Mouse (Mus musculus) ES-Bruce4 (cell line): Measurements from ENCODE around the gene Btbd35f10. TPM values are rescaled to one million over a fixed set of nuclear protein-coding genes. Genes with fewer than 3 reads are reported as not detected.
"Not testable (repeated sequence)": the region's sequence is repeated elsewhere in the genome, so short reads cannot be mapped to it uniquely, and the experiment has no call there.

Source experiments
- H3K27ac ChIP-seq: 2 replicates; pipeline ENCODE4 v1.5.1; 2012; ENCODE audit warnings: low read length, inconsistent platforms; ENCODE audit not compliant: insufficient read depth
- H3K27me3 ChIP-seq: 2 replicates; pipeline ENCODE4 v1.6.1; 2012; ENCODE audit warnings: mild to moderate bottlenecking, low read length, inconsistent platforms; ENCODE audit not compliant: control insufficient read depth, poor library complexity, insufficient read depth, severe bottlenecking
- H3K36me3 ChIP-seq: 2 replicates; pipeline ENCODE4 v1.6.1; 2012; ENCODE audit warnings: inconsistent platforms, mild to moderate bottlenecking, low read length, moderate library complexity; ENCODE audit not compliant: control insufficient read depth, poor library complexity, insufficient read depth, severe bottlenecking
- H3K4me1 ChIP-seq: one replicate; pipeline ENCODE4 v1.8.1; 2011; ENCODE audit warnings: low read length; ENCODE audit not compliant: control insufficient read depth, insufficient read depth
- H3K4me3 ChIP-seq: 2 replicates; pipeline ENCODE4 v1.5.1; 2011; ENCODE audit warnings: low read depth, mild to moderate bottlenecking, low read length
- H3K9ac ChIP-seq: 2 replicates; pipeline ENCODE4 v1.6.1; 2012; ENCODE audit warnings: low read depth, mild to moderate bottlenecking, inconsistent platforms; ENCODE audit not compliant: poor library complexity, severe bottlenecking
- H3K9me3 ChIP-seq: replicated peaks from 2 replicates; pipeline ENCODE4 v1.6.1; 2012; ENCODE audit warnings: mild to moderate bottlenecking, low read length, inconsistent platforms; ENCODE audit not compliant: control insufficient read depth, poor library complexity, insufficient read depth, severe bottlenecking
- polyA plus RNA-seq: library from polyadenylated mRNA; stranded (reverse); fragments of >200 nt; gene quantifications from 2 replicates; pipeline ENCODE4 v1.2.4, GENCODE M21; 2011; ENCODE audit warnings: low read depth; ENCODE audit not compliant: missing spikeins, insufficient read depth, insufficient read length

Gene Btbd35f10
- polyA plus RNA-seq = not detected in 2 replicates

- H3K9me3 ChIP-seq, H3K36me3 ChIP-seq, H3K9ac ChIP-seq, H3K4me1 ChIP-seq, H3K27me3 ChIP-seq, H3K27ac ChIP-seq, H3K4me3 ChIP-seq: not testable (repeated sequence)
Measured at GRCm38 (mm10) chrX:3752785-3753184, at the start of gene Btbd35f10. Gene Btbd35f10, minus strand, starts transcription at chrX:3752885.

Other genes starting within 250 kb of the Btbd35f10 start
- gene Btbd35f18, start 52.7 kb downstream of the Btbd35f10 start, polyA plus RNA-seq = not detected in 2 replicates
- not detected in 2 replicates for gene Btbd35f16, start 204.1 kb upstream of the Btbd35f10 start, polyA plus RNA-seq